Mouse (Mus musculus): Measurements from ENCODE around the gene Cacna1e. TPM values are rescaled to one million over a fixed set of nuclear protein-coding genes. Genes with fewer than 3 reads are reported as not detected.

The Cacna1e gene
- polyA plus RNA-seq, 1 experiment from 2014 or later, result 0.29 TPM

GRCm38 (mm10) chr1:154707584-154708290 is 176.6 kb downstream of the Cacna1e start:
- H3K4me2 ChIP-seq, result no peak overlapping the region

GRCm38 (mm10) chr1:154706974-154707373 is 177.3 kb downstream of the Cacna1e start:
- Histone ChIP-seq H3K27me3 (replicated peaks) (no peaks in the 10 kb centered on the region), H3K36me3 (no peaks in the 10 kb centered on the region), H3K4me1 (replicated peaks) (peaks cover 21% of the 10 kb centered on the region), H3K4me2 (no peak overlapping the region), H3K27ac (ENCODE audit: poor library complexity, severe bottlenecking) (no peak overlapping the region), H3K4me3 (no peak overlapping the region), H3K9ac (no peak overlapping the region), H3K9me3 (replicated peaks) (no peaks in the 10 kb centered on the region)
- WGBS, result 79% methylated on average over 8 of the region's 8 CpGs
- no peak for ATAC-seq (ENCODE audit: insufficient number of reproducible peaks, low FRiP score)

More at GRCm38 (mm10) chr1:154707584-154708290, 176.6 kb downstream of the Cacna1e start:
- Histone ChIP-seq H3K9me3 (replicated peaks) (no peaks in the 10 kb centered on the region), H3K36me3 (no peaks in the 10 kb centered on the region), H3K9ac (no peak overlapping the region), H3K27ac (ENCODE audit: poor library complexity, severe bottlenecking) (no peak overlapping the region), H3K27me3 (replicated peaks) (no peaks in the 10 kb centered on the region), H3K4me1 (replicated peaks) (peaks cover 20% of the 10 kb centered on the region), H3K4me3 (no peak overlapping the region)
- WGBS, result 86% methylated on average over 4 of the region's 4 CpGs
- no peak for ATAC-seq (ENCODE audit: insufficient number of reproducible peaks, low FRiP score)

GRCm38 (mm10) chr1:154705882-154706565 is 178.3 kb downstream of the Cacna1e start:
- ATAC-seq (ENCODE audit: insufficient number of reproducible peaks, low FRiP score), result no peak
- WGBS, result 79% methylated on average over 7 of the region's 7 CpGs
- Histone ChIP-seq H3K27me3 (replicated peaks) (no peaks in the 10 kb centered on the region), H3K4me2 (no peak overlapping the region), H3K27ac (ENCODE audit: poor library complexity, severe bottlenecking) (no peak overlapping the region), H3K4me1 (replicated peaks) (peaks cover 21% of the 10 kb centered on the region), H3K4me3 (no peak overlapping the region), H3K9ac (no peak overlapping the region), H3K36me3 (no peaks in the 10 kb centered on the region), H3K9me3 (replicated peaks) (no peaks in the 10 kb centered on the region)

- no peaks in the 10 kb centered on the region for H3K27me3 ChIP-seq (replicated peaks)
- H3K9me3 ChIP-seq (replicated peaks), result no peaks in the 10 kb centered on the region
- no peak overlapping the region for H3K27ac ChIP-seq (ENCODE audit: poor library complexity, severe bottlenecking)
- no peaks in the 10 kb centered on the region for H3K36me3 ChIP-seq
- H3K9ac ChIP-seq, result no peak overlapping the region
- peaks cover 21% of the 10 kb centered on the region for H3K4me1 ChIP-seq (replicated peaks)
- ATAC-seq (ENCODE audit: insufficient number of reproducible peaks, low FRiP score), result no peak
- no peak overlapping the region for H3K4me2 ChIP-seq
- no peak overlapping the region for H3K4me3 ChIP-seq
- WGBS, result 61% methylated on average over 11 of the region's 11 CpGs
Observed at GRCm38 (mm10) chr1:154704558-154705185, 179.6 kb downstream of the Cacna1e start.

- no peaks in the 10 kb centered on the region for H3K27me3 ChIP-seq (replicated peaks)
- no peak overlapping the region for H3K4me2 ChIP-seq
- WGBS, result 65% methylated on average over 2 of the region's 2 CpGs
- no peaks in the 10 kb centered on the region for H3K36me3 ChIP-seq
- peaks cover 21% of the 10 kb centered on the region for H3K4me1 ChIP-seq (replicated peaks)
- no peaks in the 10 kb centered on the region for H3K9me3 ChIP-seq (replicated peaks)
- no peak overlapping the region for H3K4me3 ChIP-seq
- no peak for ATAC-seq (ENCODE audit: insufficient number of reproducible peaks, low FRiP score)
- no peak overlapping the region for H3K27ac ChIP-seq (ENCODE audit: poor library complexity, severe bottlenecking)
- H3K9ac ChIP-seq, result no peak overlapping the region
Observed at GRCm38 (mm10) chr1:154702623-154703022, 181.7 kb downstream of the Cacna1e start.

- 27% methylated on average over 14 of the region's 14 CpGs for WGBS
- H3K27ac ChIP-seq (ENCODE audit: poor library complexity, severe bottlenecking), result no peak overlapping the region
- H3K4me3 ChIP-seq, result peak overlapping the region; percentile 13; the same call in 1 of the 2 replicates
- no peaks in the 10 kb centered on the region for H3K27me3 ChIP-seq (replicated peaks)
- H3K9ac ChIP-seq, result peak overlapping the region; percentile 37; the same call in 1 of the 2 replicates
- peaks cover 15% of the 10 kb centered on the region for H3K4me1 ChIP-seq (replicated peaks)
- no peaks in the 10 kb centered on the region for H3K36me3 ChIP-seq
- peak overlapping the region; percentile 56 for H3K4me2 ChIP-seq
- no peak for ATAC-seq (ENCODE audit: insufficient number of reproducible peaks, low FRiP score)
- no peaks in the 10 kb centered on the region for H3K9me3 ChIP-seq (replicated peaks)
Observed at GRCm38 (mm10) chr1:154688876-154689665, 195.2 kb downstream of the Cacna1e start.

GRCm38 (mm10) chr1:154686861-154687260 is 197.4 kb downstream of the Cacna1e start:
- Histone ChIP-seq H3K27ac (ENCODE audit: poor library complexity, severe bottlenecking) (no peak overlapping the region), H3K27me3 (replicated peaks) (no peaks in the 10 kb centered on the region), H3K4me3 (no peak overlapping the region), H3K4me2 (no peak overlapping the region), H3K9ac (no peak overlapping the region), H3K36me3 (no peaks in the 10 kb centered on the region), H3K9me3 (replicated peaks) (no peaks in the 10 kb centered on the region), H3K4me1 (replicated peaks) (peaks cover 15% of the 10 kb centered on the region)
- no peak for ATAC-seq (ENCODE audit: insufficient number of reproducible peaks, low FRiP score)
- 62% methylated on average over 6 of the region's 6 CpGs for WGBS

- no peak for ATAC-seq (ENCODE audit: insufficient number of reproducible peaks, low FRiP score)
- Histone ChIP-seq H3K4me2 (no peak overlapping the region), H3K4me1 (replicated peaks) (peaks cover 6% of the 10 kb centered on the region; the same call in 1 of the 2 replicates), H3K4me3 (no peak overlapping the region), H3K27ac (ENCODE audit: poor library complexity, severe bottlenecking) (no peak overlapping the region), H3K9ac (no peak overlapping the region), H3K9me3 (replicated peaks) (no peaks in the 10 kb centered on the region), H3K27me3 (replicated peaks) (no peaks in the 10 kb centered on the region), H3K36me3 (no peaks in the 10 kb centered on the region)
- 77% methylated on average over 1 of the region's 1 CpGs for WGBS
Observed at GRCm38 (mm10) chr1:154683477-154684106, 200.7 kb downstream of the Cacna1e start.

GRCm38 (mm10) chr1:154678989-154679388 is 205.3 kb downstream of the Cacna1e start:
- ATAC-seq (ENCODE audit: insufficient number of reproducible peaks, low FRiP score), result no peak
- no peak overlapping the region for H3K27ac ChIP-seq (ENCODE audit: poor library complexity, severe bottlenecking)
- no peaks in the 10 kb centered on the region for H3K4me1 ChIP-seq (replicated peaks)
- no peak overlapping the region for H3K4me3 ChIP-seq
- no peaks in the 10 kb centered on the region for H3K36me3 ChIP-seq
- no peak overlapping the region for H3K9ac ChIP-seq
- H3K9me3 ChIP-seq (replicated peaks), result no peaks in the 10 kb centered on the region
- 69% methylated on average over 1 of the region's 1 CpGs for WGBS
- no peak overlapping the region for H3K4me2 ChIP-seq
- no peaks in the 10 kb centered on the region for H3K27me3 ChIP-seq (replicated peaks)

GRCm38 (mm10) chr1:154678151-154678550 is 206.2 kb downstream of the Cacna1e start:
- Histone ChIP-seq H3K4me3 (no peak overlapping the region), H3K4me2 (no peak overlapping the region), H3K27me3 (replicated peaks) (no peaks in the 10 kb centered on the region), H3K9ac (no peak overlapping the region), H3K27ac (ENCODE audit: poor library complexity, severe bottlenecking) (no peak overlapping the region), H3K4me1 (replicated peaks) (no peaks in the 10 kb centered on the region), H3K9me3 (replicated peaks) (no peaks in the 10 kb centered on the region), H3K36me3 (no peaks in the 10 kb centered on the region)
- no peak for ATAC-seq (ENCODE audit: insufficient number of reproducible peaks, low FRiP score)
- 87% methylated on average over 3 of the region's 3 CpGs for WGBS
